Mouse (Mus musculus): Measurements from ENCODE around the gene Dstyk.

Dstyk gene

GRCm38 (mm10) chr1:132417319-132418251, at the start of gene Dstyk:
Gene Dstyk (plus strand): TSS chr1:132417555.
- peak; percentile 96 for DNase-seq (ENCODE audit: low spot score)

- peak; percentile 92 for DNase-seq (ENCODE audit: low spot score)
Measured at GRCm38 (mm10) chr1:132367692-132368506, 49.5 kb upstream of the Dstyk start.

GRCm38 (mm10) chr1:132370681-132371173, 46.6 kb upstream of the Dstyk start:
- DNase-seq (ENCODE audit: low spot score), result no peak

GRCm38 (mm10) chr1:132371298-132372081, 45.9 kb upstream of the Dstyk start:
- no peak for DNase-seq (ENCODE audit: low spot score)

- no peak for DNase-seq (ENCODE audit: low spot score)
Measured at GRCm38 (mm10) chr1:132372354-132372753, 45.0 kb upstream of the Dstyk start.

GRCm38 (mm10) chr1:132372896-132373534, 44.3 kb upstream of the Dstyk start:
- DNase-seq (ENCODE audit: low spot score), result no peak

GRCm38 (mm10) chr1:132374140-132374872, 43.0 kb upstream of the Dstyk start:
- no peak for DNase-seq (ENCODE audit: low spot score)

- no peak for DNase-seq (ENCODE audit: low spot score)
Measured at GRCm38 (mm10) chr1:132374873-132375244, 42.5 kb upstream of the Dstyk start.

GRCm38 (mm10) chr1:132375256-132375655, 42.1 kb upstream of the Dstyk start:
- no peak for DNase-seq (ENCODE audit: low spot score)

GRCm38 (mm10) chr1:132376211-132377054, 40.9 kb upstream of the Dstyk start:
- DNase-seq (ENCODE audit: low spot score), result no peak

GRCm38 (mm10) chr1:132377055-132377365, 40.3 kb upstream of the Dstyk start:
- DNase-seq (ENCODE audit: low spot score), result no peak

GRCm38 (mm10) chr1:132377811-132378210, 39.5 kb upstream of the Dstyk start:
- DNase-seq (ENCODE audit: low spot score), result no peak

GRCm38 (mm10) chr1:132380550-132381100, 36.7 kb upstream of the Dstyk start:
- no peak for DNase-seq (ENCODE audit: low spot score)

GRCm38 (mm10) chr1:132381929-132382328, 35.4 kb upstream of the Dstyk start:
- DNase-seq (ENCODE audit: low spot score), result no peak

GRCm38 (mm10) chr1:132384001-132384554, 33.3 kb upstream of the Dstyk start:
- no peak for DNase-seq (ENCODE audit: low spot score)

- no peak for DNase-seq (ENCODE audit: low spot score)
Measured at GRCm38 (mm10) chr1:132385266-132385665, 32.1 kb upstream of the Dstyk start.

GRCm38 (mm10) chr1:132385711-132386110, 31.6 kb upstream of the Dstyk start:
- DNase-seq (ENCODE audit: low spot score), result no peak

- no peak for DNase-seq (ENCODE audit: low spot score)
Measured at GRCm38 (mm10) chr1:132386266-132386665, 31.1 kb upstream of the Dstyk start.

- no peak for DNase-seq (ENCODE audit: low spot score)
Measured at GRCm38 (mm10) chr1:132387943-132388342, 29.4 kb upstream of the Dstyk start.
